Mouse (Mus musculus) cortical plate, adult 2 months (tissue): ENCODE data around the gene Ctdspl.

ENCODE experiments used
- CTCF ChIP-seq: fragments of 200-500 bp; IDR thresholded peaks from 2 replicates; pipeline ENCODE4 v1.5.1; 2011; ENCODE audit warnings: mild to moderate bottlenecking, control low read depth, low read length; ENCODE audit not compliant: insufficient read depth; ENCODE audit errors: extremely low read depth
- POLR2A ChIP-seq: fragments of 200-500 bp; IDR thresholded peaks from 2 replicates; pipeline ENCODE4 v1.6.1; 2011; ENCODE audit warnings: mild to moderate bottlenecking, low read length, control low read depth; ENCODE audit not compliant: insufficient read depth; ENCODE audit errors: extremely low read depth

GRCm38 (mm10) chr9:118925286-118926110 is 755 bp upstream of the Ctdspl start:
- TF ChIP-seq CTCF (no peak), POLR2A (peak; percentile 87)
